Mouse (Mus musculus) gastrocnemius, postnatal 10 days (tissue): ENCODE measurements around the gene Kctd15. TPM values are rescaled to one million over a fixed set of nuclear protein-coding genes. Genes with fewer than 3 reads are reported as not detected.

Source experiments
- DNase-seq: peaks from one replicate; pipeline ENCODE4 v3.0.0; 2021; ENCODE audit warnings: mixed read lengths
- long read RNA-seq, 2 experiments: library from polyadenylated mRNA; stranded (forward); transcript quantifications; one replicate each; pipeline ENCODE4 v2.0.0; 2021
- total RNA-seq, 2 experiments: library from RNA; stranded (reverse); gene quantifications; 2 replicates each; pipeline ENCODE4 v1.2.3; 2021

Kctd15 gene
- total RNA-seq: 10 to 100 TPM; 37.0 to 37.2 TPM
- long read RNA-seq, experiment 1, transcript Kctd15-202 (7 exons, 2,407 nt): major isoform, 14 of 36 reads
- long read RNA-seq, experiment 1, partial matches to known transcripts: 2 of 36 reads
- long read RNA-seq, experiment 1, other reads (novel, unspliced or antisense): 16 of 36 reads
- long read RNA-seq, experiment 2, transcript Kctd15-202 (7 exons, 2,407 nt): major isoform, 9 of 25 reads
- long read RNA-seq, experiment 2, partial matches to known transcripts: 3 of 25 reads
- long read RNA-seq, experiment 2, other reads (novel, unspliced or antisense): 12 of 25 reads

DNA sequence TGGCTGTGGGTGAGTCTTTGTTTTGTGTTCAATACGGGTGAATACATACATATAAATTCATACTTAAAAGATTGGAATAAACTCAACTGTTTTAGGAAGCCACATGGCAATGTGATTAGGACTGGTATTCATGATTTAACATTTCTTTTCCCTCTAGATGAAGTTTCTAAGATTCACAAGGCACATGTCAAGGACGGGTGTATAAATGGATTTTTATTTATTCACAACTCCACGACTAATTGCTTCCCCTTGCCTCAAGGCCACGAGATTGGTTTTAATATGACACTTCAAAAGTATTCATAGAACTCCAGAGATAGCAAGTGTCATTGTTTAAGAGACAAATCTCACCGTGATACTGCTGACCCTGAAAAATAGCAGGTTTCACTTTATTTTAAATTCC, at the start of gene Kctd15:
Gene Kctd15 (minus strand): TSS at position 101 of the 400 bp plus-strand sequence.
- no peak for DNase-seq

DNA sequence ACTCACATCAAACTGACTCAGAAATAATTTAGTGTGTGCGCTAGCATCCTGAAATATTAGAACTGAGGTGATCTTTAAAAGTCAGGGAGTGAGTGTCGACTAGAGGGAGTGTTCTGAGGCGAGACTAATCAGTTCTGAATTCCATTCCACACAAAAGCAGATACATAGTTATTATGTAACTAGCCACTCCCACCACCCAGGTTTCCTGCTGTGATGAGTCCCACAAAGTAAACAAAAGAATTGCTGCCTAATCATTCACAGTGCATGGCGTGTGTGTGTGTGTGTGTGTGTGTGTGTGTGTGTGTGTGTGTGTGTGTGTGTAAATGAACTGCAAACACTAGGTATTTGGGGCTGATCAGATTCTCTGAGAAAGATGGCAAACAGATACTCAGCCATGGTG, 47.9 kb upstream of the Kctd15 start:
- no peak for DNase-seq

DNA sequence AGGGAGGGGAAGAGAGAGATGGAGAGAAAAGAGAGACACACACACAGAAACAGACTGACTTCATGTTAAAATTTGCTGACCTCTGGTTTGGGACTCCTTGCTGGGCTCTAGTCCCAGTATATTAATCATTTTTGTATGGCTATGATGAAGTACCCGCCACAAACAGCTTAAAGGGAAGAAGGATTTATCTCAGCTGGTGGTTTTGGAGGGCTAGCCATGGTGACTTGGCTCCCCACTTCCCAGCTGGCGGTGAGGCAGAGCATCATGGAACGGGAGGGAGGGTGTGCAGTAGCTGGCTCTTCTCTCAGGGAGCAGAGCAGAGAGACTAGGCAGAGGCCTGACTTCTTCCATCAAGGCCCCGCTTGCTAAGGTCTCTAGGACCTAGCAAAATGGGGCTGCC, 46.9 kb upstream of the Kctd15 start:
- no peak for DNase-seq

DNA sequence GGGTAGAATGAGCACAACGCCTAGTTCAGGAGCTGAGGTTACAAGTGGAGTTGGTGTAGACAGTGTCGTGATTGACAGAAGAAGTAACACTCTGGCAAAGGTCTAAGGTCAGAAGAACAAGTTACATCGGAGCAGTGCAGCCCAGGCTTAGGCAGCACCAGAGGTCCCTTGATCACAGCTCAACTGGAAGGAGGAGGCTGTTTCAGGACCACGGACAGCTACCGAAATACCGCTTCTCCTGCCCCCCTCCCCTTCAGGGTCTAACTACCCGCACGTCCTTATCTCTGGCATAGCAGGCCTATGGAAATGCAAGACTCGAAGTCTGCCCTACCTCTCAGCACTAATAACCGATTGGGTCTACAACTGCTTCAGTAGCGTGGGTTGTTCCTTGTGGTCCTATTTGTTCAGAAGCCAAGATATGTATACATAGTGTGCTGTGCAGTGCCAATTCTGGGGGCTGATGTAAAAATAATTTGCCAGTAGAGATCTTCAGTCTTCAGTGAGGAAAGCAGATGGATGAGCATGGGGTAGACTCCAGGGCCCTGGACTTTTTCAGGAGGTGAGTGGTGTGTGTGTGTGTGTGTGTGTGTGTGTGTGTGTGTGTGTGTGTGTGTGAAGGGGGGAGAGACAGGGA, 46.3 kb upstream of the Kctd15 start:
- DNase-seq: peak; percentile 39

DNA sequence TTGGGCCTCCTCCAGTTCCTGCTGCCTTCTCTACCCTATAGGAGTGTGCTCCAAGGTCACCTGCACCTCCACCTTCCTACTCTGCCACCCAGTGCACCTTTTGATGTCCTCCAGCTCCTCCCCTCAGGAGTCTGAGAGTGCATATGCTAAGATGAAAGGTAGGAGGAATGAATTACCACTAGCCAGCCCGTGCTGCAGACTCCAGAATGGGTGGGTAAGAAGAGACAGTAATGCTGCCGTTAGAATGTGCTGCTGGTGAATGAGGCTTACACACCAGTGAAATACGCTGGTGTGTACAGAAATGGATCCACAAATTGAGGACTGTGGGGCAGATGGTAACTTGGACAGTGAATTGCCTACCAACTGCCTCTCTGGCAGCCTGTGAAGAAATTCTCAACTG, 43.4 kb upstream of the Kctd15 start:
- no peak for DNase-seq

DNA sequence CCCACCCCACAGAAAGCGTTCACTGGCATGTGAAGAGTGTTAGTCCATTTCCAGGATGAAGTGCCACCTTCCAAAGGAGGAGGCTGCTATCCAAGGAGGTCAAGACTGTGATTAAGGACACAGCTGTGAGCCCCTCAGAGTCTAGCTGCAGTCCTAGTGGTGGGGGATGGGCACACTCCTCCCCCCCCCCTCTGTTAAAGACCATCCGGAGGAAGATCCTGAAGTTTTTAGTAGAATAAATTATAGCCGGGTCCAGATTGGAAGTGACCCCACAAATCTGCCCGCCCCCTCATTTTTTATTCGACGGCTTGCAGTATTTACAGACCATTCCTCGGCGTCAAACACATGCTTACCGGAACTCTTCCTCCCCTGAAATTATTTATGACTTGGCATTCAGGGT, 41.7 kb upstream of the Kctd15 start:
- no peak for DNase-seq

DNA sequence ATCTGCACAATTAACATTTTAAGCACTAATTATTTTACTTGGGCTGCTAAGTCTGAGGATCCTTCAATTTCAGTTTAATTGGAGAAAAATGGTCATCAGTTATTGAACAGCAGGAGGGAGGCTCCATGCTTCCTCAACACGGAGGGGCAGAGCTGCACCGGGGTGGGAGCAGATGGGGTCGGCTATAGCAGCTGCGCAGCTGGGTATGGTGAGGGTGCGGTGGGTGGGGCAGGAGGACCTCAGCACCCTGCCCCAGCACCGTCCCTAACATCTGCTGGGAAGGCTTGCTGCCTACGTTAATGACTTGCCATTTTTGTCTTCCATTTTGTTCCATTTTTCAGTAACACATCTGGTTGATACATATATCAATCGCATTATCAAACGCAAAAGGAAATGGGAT, 39.6 kb upstream of the Kctd15 start:
- no peak for DNase-seq

DNA sequence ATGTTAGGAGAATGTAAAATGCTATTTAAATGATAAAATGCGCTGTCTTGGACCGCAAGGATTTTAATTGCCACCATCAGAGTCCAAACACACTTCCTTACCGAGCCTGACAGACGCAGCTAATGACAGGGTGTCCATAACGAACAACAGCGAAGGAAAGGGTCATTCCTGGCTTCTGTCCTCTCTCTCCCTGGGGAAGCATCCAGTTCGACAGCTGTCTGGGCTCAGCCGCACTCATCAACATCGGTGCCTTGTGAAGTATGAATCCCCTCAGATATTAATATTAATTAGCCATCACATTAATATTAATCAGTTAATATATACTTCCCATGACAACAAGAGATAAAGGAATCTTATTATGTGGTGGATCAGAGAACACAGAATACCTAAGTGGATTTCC, 38.4 kb upstream of the Kctd15 start:
- DNase-seq: no peak

DNA sequence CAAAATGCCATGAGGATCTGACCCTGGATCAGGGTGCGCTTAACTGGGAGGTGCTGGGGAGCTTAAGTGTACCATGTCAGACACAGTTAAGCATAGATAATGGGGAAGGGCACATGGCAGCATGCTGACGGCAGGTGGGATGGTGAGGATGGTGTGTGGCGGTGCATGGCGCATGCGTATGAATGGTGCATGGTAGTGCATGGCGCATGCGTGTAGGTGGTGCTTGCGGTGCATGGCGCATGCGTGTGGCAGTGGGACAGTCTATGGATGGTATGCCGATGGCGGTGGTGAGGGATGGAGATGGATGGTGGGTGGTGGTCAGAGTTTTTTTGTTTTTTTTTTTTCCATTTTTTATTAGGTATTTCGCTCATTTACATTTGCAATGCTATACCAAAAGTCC, 37.4 kb upstream of the Kctd15 start:
- DNase-seq: no peak

DNA sequence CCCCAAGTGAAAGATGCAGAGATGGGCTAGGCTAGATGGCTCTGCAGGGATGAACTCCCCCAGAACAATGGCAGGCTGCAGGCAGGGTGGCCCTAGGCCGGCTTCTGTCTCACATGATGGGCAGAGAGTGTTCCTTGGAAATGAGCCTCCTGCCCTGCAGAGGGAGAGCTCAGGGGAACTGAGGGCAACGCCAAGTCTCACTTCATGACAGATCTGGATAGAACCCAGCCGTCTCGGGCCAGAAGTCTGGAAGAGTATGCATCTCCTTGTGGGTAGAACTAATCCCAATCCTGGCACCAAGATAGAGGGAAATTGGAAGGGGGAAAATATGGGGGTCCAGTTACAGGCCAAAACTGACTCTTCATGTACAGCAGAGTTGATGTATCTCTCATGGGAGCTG, 36.5 kb upstream of the Kctd15 start:
- no peak for DNase-seq

DNA sequence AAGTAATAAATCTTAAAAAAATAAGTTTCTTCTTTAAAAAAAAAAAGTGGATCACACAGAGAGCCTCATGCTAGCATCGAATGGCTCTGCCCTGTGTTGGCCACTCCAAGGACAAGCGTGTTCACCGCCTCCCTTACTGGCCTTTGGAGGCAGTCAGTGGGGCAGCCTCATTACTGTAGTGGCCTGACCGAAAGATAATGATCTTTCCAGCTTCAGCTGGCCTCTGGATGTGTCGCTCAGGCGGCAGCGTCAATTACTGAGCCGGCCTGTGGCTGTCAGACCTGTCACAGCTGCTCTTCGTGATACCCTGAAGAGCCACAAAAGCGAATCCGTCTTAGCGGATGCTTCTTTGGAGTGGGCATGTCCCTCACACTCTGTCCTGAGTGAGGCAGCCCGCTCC, 33.6 kb upstream of the Kctd15 start:
- DNase-seq: no peak

DNA sequence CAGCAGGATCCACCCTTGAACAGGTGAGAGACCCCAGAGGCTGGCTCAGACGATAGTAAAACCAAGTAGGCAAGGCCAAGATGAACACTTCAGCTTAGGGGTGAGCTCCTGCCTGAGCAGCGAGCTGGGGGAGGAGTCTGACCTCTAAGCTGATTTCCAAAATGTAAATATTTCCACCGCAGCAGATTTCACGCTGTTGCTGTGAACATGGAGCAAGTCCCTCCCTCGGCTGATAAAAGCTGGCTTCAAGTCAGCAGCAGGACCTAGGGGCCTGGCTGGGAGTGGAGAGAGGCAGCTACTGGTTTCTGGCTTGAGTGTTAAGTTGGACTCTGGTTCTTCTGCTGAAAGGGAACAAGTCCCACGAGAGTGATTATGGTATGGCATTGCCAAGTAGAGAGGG, 32.5 kb upstream of the Kctd15 start:
- no peak for DNase-seq

DNA sequence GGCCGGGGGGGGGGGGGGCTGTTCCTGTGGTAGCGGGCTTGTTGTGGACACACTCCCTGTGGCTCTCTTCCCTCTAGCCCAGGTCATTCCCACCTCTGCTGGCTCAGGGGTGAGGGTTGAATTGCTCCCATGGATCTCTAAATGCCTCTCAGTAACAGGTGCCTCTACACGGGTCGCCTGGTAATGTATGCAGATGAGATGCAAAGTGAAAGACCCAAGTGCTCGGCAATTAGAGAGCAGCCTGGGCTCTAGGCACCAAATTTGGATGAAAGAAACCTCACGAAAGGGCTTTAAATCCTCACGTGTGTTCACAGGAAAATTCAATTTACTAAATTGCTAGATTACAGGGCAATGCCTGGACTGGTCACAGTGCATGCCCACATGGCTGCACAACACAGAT, 29.3 kb upstream of the Kctd15 start:
- DNase-seq: no peak

DNA sequence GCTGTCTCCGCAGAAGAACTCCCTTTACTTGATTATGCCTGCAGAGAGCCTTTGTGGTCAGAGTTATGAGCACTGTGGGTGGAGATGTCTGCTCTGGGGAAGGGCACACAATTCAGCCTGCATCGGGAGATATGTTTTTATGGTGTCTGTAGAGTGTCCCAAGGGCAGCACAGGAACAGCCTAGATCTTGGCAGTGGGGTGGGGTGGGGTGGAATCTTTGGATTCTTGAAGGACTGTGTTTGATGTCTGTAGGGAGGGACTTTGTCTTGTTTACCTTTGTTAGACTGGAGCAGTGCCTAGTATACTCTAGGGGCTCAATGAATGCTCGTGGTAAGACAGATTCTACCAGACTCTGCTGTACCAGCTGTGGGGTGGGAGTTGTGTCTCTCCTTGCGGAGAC, 28.6 kb upstream of the Kctd15 start:
- DNase-seq: no peak

DNA sequence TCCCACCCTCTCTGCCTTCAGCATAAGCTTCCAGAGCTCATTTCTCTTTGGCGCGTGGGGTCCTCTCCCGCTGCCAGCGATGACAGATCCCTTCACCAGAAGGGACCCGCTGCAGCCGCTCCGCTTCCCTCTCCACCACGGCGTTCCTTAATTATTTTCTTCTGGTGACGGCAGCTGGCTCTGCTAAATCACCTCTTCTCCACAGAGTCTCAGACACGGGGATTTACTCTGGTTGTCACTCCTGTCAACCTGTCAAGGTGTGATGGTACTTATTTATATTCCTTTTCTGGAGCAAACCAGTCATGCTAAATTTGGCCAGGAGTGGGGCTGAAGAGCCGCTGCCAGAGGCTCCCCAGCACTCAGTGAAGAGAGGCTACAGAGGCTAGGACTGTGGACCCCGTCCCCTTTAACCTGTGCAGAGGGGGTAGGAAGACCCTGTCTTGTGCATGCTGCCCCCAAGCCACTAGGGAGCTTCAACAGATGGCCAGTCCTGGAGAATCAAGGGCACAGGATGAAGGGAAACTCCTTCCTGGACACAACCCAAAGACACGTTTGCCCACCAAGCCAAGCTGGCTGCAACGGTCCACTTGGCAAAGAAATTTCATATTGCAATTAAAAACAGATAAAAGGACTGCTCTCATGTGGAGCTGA, 24.4 kb upstream of the Kctd15 start:
- DNase-seq: no peak

DNA sequence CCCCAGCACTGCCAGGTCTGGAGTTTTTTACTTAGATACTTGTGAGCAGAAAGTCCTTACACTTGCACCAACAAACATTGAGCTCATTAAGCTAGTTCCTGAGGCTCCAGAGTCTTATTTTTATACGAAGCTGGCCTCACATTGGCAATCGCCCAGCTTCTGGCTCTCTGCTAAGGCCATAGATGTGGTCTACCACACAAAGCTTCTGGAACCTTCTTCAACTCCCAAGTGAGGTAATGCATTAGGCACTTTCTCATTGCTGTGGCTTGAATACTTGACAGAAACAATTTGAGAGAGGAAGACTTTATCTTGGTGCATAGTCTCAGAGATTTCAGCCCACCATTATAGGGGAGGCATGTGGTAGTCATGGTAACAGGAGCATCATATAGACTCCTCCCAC, 23.4 kb upstream of the Kctd15 start:
- no peak for DNase-seq

DNA sequence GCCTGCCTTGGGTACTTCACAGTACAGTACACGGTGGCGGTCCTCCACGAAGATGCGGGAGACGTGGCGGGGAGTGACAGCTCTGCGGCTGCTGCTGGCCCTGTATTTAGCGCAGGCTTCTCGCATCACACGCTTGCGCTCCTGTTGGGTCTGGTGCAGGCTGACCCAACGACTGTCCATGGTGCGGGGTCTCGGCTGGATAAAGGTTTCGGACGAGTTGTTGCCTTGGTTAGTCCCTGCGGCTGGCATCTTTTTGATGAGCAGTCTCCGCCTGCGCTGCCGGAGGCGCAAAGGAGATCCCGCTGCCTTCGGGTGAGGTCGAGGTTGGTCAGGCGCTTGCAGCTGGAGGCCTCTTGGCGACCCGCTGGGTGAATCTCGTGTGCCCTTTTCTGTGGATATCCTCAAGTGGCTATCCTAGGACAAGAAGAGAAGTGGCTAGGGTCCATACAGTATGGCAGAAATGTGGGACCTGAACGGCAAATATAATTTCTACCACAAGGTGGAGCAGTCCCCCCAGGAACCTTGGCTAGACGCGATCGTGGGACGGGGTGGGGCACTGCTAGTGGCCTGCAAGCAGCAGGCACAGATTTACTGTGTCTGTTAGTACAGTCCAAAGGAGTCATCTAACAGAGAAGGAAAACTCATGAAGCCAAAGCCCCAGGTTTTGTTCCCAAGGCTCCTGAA, 19.4 kb upstream of the Kctd15 start:
- DNase-seq: peak; percentile 80

DNA sequence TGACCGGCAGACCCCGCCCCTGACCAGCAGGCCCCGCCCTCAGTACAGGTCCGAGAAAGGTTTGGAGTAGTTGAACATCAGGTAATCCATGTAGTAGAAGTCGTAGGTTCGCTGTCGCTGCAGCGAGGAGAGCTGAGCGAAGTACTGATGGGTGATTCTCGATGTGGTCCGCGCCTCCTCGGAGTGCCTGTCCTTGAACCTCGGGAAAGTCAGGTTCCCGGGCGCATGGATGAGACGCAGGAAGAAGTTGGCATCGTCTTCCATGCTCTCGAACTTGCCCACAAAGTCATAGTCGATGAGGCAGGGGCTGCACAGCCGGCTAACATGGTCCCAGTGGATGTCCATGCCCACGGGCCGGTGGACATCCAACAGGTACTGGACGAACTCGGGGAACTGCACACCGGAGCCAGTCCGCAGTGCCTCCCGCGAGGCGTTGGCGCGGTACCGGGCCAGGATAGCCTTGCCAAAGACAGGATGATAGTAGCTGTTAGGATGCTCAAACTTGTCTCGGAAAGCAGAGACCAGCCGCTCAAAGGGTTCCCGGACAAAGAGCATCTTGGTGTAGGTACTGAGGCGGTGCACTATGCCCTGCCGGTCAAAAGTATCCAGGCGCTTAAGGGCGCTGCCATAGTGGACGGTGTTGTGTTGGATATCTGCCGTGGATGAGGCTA, 18.7 kb upstream of the Kctd15 start:
- no peak for DNase-seq

DNA sequence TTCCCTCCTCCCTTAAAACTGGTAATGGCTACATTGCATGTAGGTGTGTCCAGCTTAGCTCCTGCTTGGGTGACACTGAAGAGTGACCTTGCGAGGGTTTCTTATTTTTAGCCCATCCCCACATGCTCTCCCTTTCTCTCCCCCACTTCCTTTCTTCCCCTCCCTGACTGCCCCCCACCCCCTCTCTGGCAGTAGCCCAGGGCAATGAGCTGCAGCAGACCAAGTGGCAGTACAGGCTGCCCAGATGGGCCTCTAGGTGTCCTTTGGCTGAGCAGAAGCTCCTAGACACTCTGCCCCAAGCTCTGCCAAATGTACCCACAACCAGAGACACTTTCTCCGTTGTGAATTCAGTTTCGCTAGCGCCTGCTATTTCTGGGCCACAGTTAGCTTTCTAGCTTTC, 16.4 kb upstream of the Kctd15 start:
- DNase-seq: no peak

DNA sequence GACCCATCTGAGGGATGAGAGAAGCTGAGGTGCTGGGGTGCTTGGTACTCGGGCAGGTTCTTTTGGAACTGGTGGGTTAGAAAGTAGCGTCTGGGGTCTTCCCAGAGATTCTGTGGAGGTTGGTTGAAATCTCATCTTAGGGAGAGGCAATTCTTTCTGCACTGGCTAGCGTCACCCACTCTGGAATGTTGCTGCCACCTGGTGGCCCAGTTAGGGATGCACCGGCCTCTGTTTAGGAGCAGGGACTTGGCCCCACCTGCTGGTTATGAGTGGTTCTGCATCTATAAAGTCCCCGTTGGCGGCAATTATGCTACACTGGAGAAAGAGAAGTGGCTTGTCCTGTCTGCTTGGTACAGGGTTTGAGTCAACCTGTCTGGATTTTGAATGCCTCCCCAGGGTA, 15.4 kb upstream of the Kctd15 start:
- peak; percentile 92 for DNase-seq

DNA sequence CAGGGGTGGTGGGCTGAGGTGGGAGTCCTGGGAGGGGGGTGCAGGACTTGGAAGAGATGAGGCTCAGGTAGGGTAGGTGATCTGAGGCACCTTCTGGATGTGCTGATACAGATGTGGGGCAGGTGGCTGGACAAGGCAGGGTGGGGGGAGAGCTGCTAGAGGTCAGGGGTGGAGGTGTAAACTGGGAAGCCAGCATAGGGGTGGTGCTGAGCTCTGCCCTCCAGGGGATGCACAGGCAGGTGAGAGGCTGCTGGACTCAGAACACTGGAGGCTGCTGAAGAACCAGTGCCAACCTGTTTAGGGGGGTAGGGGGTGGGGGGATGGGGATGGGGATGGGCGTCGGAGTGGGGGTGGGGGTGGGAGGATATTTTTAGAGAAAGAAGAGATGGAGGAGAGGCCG, 14.2 kb upstream of the Kctd15 start:
- no peak for DNase-seq

DNA sequence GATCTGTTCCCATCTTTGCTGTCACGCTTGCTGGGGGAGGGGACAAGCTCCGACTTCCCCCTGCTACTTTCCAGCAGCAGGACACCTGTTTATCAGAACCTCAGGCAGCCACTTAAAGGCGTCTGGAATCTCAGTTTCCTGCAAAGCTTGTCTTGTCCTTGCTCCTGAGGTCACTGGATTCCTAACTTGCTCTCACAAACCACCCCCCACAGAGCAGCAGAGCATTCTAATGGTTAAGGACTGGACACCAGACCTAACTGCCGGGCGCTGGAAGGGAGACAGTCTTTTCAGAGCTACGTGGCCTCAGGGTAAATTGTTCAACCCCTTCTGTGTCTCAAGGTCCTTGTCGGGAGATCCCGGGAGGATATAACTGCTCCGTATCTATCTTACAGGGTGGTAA, 12.8 kb upstream of the Kctd15 start:
- DNase-seq: no peak

DNA sequence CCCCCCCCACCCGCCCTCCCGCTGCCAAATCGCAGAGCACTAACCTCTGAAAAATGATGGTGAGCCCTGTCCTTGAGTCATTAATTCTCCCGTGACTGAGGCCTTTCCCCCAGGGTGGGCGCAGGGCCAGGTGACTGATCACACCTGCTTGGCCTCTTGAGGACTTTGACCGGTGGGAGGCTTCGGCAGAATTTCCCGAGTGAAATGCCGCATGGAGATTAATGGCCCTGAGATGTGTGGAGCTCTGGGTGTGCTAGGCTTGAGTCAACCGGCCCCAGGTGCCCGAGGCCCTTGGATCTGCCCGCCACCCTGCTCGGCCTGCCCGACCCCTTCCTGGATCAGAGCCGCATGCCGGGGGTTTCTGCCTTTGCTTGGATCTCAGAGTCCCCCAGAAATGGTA, 11.3 kb upstream of the Kctd15 start:
- DNase-seq: no peak
